Comparison of ENCODE assay signal across 8 mouse cellular contexts in genomic region chr7:28809401-28810089, GRCm38 (mm10). TPM values are rescaled to one million over a fixed set of nuclear protein-coding genes. Genes with fewer than 3 reads are reported as not detected.
DNase-seq lines count a peak whose midpoint lies in the region; ATAC-seq lines count a peak whose summit lies in the region.

No protein-coding gene starts in this region.

- under 1% methylated on average over 35 of the region's 35 CpGs for WGBS in forebrain, embryonic 16.5 days
- WGBS in limb, embryonic 12.5 days: under 1% methylated on average over 35 of the region's 35 CpGs
- under 1% methylated on average over 35 of the region's 35 CpGs for whole genome bisulfite sequencing in midbrain, embryonic 11.5 days
- under 1% methylated on average over 35 of the region's 35 CpGs for WGBS in stomach, embryonic 16.5 days

- peak overlapping the region; percentile 92 for H3K4me3 ChIP-seq in forebrain, embryonic 16.5 days (replicated peaks; ENCODE audit: low read length)
- H3K4me3 ChIP-seq in limb, embryonic 12.5 days (replicated peaks): peak overlapping the region; percentile 83
- H3K4me3 ChIP-seq in midbrain, embryonic 11.5 days (ENCODE audit: low read depth, low read length): peak overlapping the region; percentile 75
- peak overlapping the region; percentile 78 for H3K4me3 ChIP-seq in stomach, embryonic 16.5 days (replicated peaks; ENCODE audit: low read length)

- peaks cover 15% of the 10 kb centered on the region for H3K36me3 ChIP-seq in forebrain, embryonic 16.5 days (ENCODE audit: control insufficient read depth, insufficient read depth)
- H3K36me3 ChIP-seq in limb, embryonic 12.5 days: peaks cover 29% of the 10 kb centered on the region
- peaks cover 19% of the 10 kb centered on the region for H3K36me3 ChIP-seq in midbrain, embryonic 11.5 days (ENCODE audit: control insufficient read depth, insufficient read depth, low read length)
- H3K36me3 ChIP-seq in stomach, embryonic 16.5 days (ENCODE audit: control insufficient read depth, insufficient read depth, low read length): peaks cover 14% of the 10 kb centered on the region

- no peaks in the 10 kb centered on the region for H3K9me3 ChIP-seq in forebrain, embryonic 16.5 days (ENCODE audit: control insufficient read depth, low read length)
- H3K9me3 ChIP-seq in limb, embryonic 12.5 days: no peaks in the 10 kb centered on the region
- H3K9me3 ChIP-seq in midbrain, embryonic 11.5 days (ENCODE audit: control insufficient read depth, low read length): no peaks in the 10 kb centered on the region
- H3K9me3 ChIP-seq in stomach, embryonic 16.5 days (replicated peaks; ENCODE audit: control insufficient read depth, low read length): no peaks in the 10 kb centered on the region

- DNase-seq in kidney, adult 11 months: peak; percentile 66
- DNase-seq in kidney, adult 18-20 months: no peak
- DNase-seq in c-Kit-positive CD71-positive TER-119-positive erythroid progenitor cells, embryonic 14.5 days (ENCODE audit: low spot score): peak; percentile 69
- DNase-seq in induced T-regulatory cell, adult 2 months (ENCODE audit: low read depth): peak; percentile 93
- DNase-seq in midbrain, embryonic 11.5 days (ENCODE audit: low spot score, missing footprints): peak; percentile 97

- H3K4me1 ChIP-seq in forebrain, embryonic 16.5 days (replicated peaks; ENCODE audit: control insufficient read depth, insufficient read depth, low read length): peaks cover 33% of the 10 kb centered on the region
- H3K4me1 ChIP-seq in limb, embryonic 12.5 days (replicated peaks): peaks cover 36% of the 10 kb centered on the region
- H3K4me1 ChIP-seq in midbrain, embryonic 11.5 days (ENCODE audit: control insufficient read depth, insufficient read depth, low read length): peaks cover 22% of the 10 kb centered on the region
- peaks cover 40% of the 10 kb centered on the region for H3K4me1 ChIP-seq in stomach, embryonic 16.5 days (ENCODE audit: control insufficient read depth, insufficient read depth, low read length)

- H3K4me2 ChIP-seq in forebrain, embryonic 16.5 days (ENCODE audit: low read length): peak overlapping the region; percentile 98
- H3K4me2 ChIP-seq in limb, embryonic 12.5 days: peak overlapping the region; percentile 91
- peak overlapping the region; percentile 92 for H3K4me2 ChIP-seq in midbrain, embryonic 11.5 days
- peak overlapping the region; percentile 88 for H3K4me2 ChIP-seq in stomach, embryonic 16.5 days (ENCODE audit: low read depth, low read length)

- peak overlapping the region; percentile 98 for H3K9ac ChIP-seq in forebrain, embryonic 16.5 days (replicated peaks; ENCODE audit: low read depth, low read length)
- H3K9ac ChIP-seq in limb, embryonic 12.5 days (replicated peaks): peak overlapping the region; percentile 95
- H3K9ac ChIP-seq in midbrain, embryonic 11.5 days (ENCODE audit: low read length): peak overlapping the region; percentile 91
- peak overlapping the region; percentile 98 for H3K9ac ChIP-seq in stomach, embryonic 16.5 days (ENCODE audit: low read length)

- H3K27me3 ChIP-seq in forebrain, embryonic 16.5 days (replicated peaks; ENCODE audit: control insufficient read depth, insufficient read depth, low read length): no peaks in the 10 kb centered on the region
- H3K27me3 ChIP-seq in limb, embryonic 12.5 days: no peaks in the 10 kb centered on the region
- H3K27me3 ChIP-seq in midbrain, embryonic 11.5 days (ENCODE audit: control insufficient read depth, insufficient read depth, low read length): no peaks in the 10 kb centered on the region
- H3K27me3 ChIP-seq in stomach, embryonic 16.5 days (ENCODE audit: control insufficient read depth, insufficient read depth, low read length): no peaks in the 10 kb centered on the region

- peak overlapping the region; percentile 99 for H3K27ac ChIP-seq in forebrain, embryonic 16.5 days (ENCODE audit: low read length)
- H3K27ac ChIP-seq in limb, embryonic 12.5 days: peak overlapping the region; percentile 100
- peak overlapping the region; percentile 99 for H3K27ac ChIP-seq in midbrain, embryonic 11.5 days (ENCODE audit: low read depth, low read length)
- peak overlapping the region; percentile 100 for H3K27ac ChIP-seq in stomach, embryonic 16.5 days (ENCODE audit: low read length)

- ATAC-seq in forebrain, embryonic 16.5 days: 0 out of 2 replicates have a peak, but pooled peaks have one; percentile 6
- peak; percentile 5; the same call in 1 of the 2 replicates for ATAC-seq in limb, embryonic 12.5 days (ENCODE audit: insufficient number of reproducible peaks, insufficient read depth, low FRiP score, low TSS enrichment, low read depth)
- ATAC-seq in midbrain, embryonic 11.5 days (ENCODE audit: low FRiP score): peak; percentile 26
- peak; percentile 7; the same call in 1 of the 2 replicates for ATAC-seq in stomach, embryonic 16.5 days (ENCODE audit: insufficient read depth, low FRiP score)

RNA-seq across cellular contexts. Expression of gene Hnrnpl, which starts 1.2 kb away (rescaled TPM):
- polyA plus RNA-seq in forebrain, embryonic 16.5 days (2015; fragmentation: Nextera tagmentation; extraction: Ambion mirVana): 185 and 203 TPM in 2 replicates
- polyA plus RNA-seq in limb, embryonic 12.5 days (2016; fragmentation: Nextera tagmentation; extraction: Ambion mirVana): 347 and 425 TPM in 2 replicates
- 331 and 342 TPM in 2 replicates for polyA plus RNA-seq in midbrain, embryonic 11.5 days (2014; fragmentation: Nextera tagmentation; extraction: Ambion mirVana)
- polyA plus RNA-seq in stomach, embryonic 16.5 days (2015; fragmentation: Nextera tagmentation; extraction: Ambion mirVana): 170 and 200 TPM in 2 replicates

RNA-seq across cellular contexts. Expression of gene Ech1, which starts 15.5 kb away (rescaled TPM):
- 87.1 and 97.7 TPM in 2 replicates for polyA plus RNA-seq in forebrain, embryonic 16.5 days (2015; fragmentation: Nextera tagmentation; extraction: Ambion mirVana)
- 111 and 114 TPM in 2 replicates for polyA plus RNA-seq in limb, embryonic 12.5 days (2016; fragmentation: Nextera tagmentation; extraction: Ambion mirVana)
- polyA plus RNA-seq in midbrain, embryonic 11.5 days (2014; fragmentation: Nextera tagmentation; extraction: Ambion mirVana): 80.5 and 81.7 TPM in 2 replicates
- polyA plus RNA-seq in stomach, embryonic 16.5 days (2015; fragmentation: Nextera tagmentation; extraction: Ambion mirVana): 227 and 230 TPM in 2 replicates

RNA-seq across cellular contexts. Expression of gene Rinl, which starts 20.8 kb away (rescaled TPM):
- 1.2 and 1.3 TPM in 2 replicates for polyA plus RNA-seq in forebrain, embryonic 16.5 days (2015; fragmentation: Nextera tagmentation; extraction: Ambion mirVana)
- polyA plus RNA-seq in limb, embryonic 12.5 days (2016; fragmentation: Nextera tagmentation; extraction: Ambion mirVana): 2.3 and 3.1 TPM in 2 replicates
- polyA plus RNA-seq in midbrain, embryonic 11.5 days (2014; fragmentation: Nextera tagmentation; extraction: Ambion mirVana): 1.9 and 2.5 TPM in 2 replicates
- 5.0 and 5.9 TPM in 2 replicates for polyA plus RNA-seq in stomach, embryonic 16.5 days (2015; fragmentation: Nextera tagmentation; extraction: Ambion mirVana)

RNA-seq across cellular contexts. Expression of gene Lgals4, which starts 24.1 kb away (rescaled TPM):
- 5.2 and 5.7 TPM in 2 replicates for polyA plus RNA-seq in forebrain, embryonic 16.5 days (2015; fragmentation: Nextera tagmentation; extraction: Ambion mirVana)
- 4.9 and 6.7 TPM in 2 replicates for polyA plus RNA-seq in limb, embryonic 12.5 days (2016; fragmentation: Nextera tagmentation; extraction: Ambion mirVana)
- polyA plus RNA-seq in midbrain, embryonic 11.5 days (2014; fragmentation: Nextera tagmentation; extraction: Ambion mirVana): 1.3 and 1.7 TPM in 2 replicates
- 353 and 382 TPM in 2 replicates for polyA plus RNA-seq in stomach, embryonic 16.5 days (2015; fragmentation: Nextera tagmentation; extraction: Ambion mirVana)

RNA-seq across cellular contexts. Expression of gene Nfkbib, which starts 42.2 kb away (rescaled TPM):
- polyA plus RNA-seq in forebrain, embryonic 16.5 days (2015; fragmentation: Nextera tagmentation; extraction: Ambion mirVana): 58.8 and 62.1 TPM in 2 replicates
- polyA plus RNA-seq in limb, embryonic 12.5 days (2016; fragmentation: Nextera tagmentation; extraction: Ambion mirVana): 37.4 and 40.8 TPM in 2 replicates
- polyA plus RNA-seq in midbrain, embryonic 11.5 days (2014; fragmentation: Nextera tagmentation; extraction: Ambion mirVana): 39.0 and 43.9 TPM in 2 replicates
- 37.2 and 38.9 TPM in 2 replicates for polyA plus RNA-seq in stomach, embryonic 16.5 days (2015; fragmentation: Nextera tagmentation; extraction: Ambion mirVana)
